8 mouse cellular contexts compared by ENCODE assay signal in the genomic region with DNA sequence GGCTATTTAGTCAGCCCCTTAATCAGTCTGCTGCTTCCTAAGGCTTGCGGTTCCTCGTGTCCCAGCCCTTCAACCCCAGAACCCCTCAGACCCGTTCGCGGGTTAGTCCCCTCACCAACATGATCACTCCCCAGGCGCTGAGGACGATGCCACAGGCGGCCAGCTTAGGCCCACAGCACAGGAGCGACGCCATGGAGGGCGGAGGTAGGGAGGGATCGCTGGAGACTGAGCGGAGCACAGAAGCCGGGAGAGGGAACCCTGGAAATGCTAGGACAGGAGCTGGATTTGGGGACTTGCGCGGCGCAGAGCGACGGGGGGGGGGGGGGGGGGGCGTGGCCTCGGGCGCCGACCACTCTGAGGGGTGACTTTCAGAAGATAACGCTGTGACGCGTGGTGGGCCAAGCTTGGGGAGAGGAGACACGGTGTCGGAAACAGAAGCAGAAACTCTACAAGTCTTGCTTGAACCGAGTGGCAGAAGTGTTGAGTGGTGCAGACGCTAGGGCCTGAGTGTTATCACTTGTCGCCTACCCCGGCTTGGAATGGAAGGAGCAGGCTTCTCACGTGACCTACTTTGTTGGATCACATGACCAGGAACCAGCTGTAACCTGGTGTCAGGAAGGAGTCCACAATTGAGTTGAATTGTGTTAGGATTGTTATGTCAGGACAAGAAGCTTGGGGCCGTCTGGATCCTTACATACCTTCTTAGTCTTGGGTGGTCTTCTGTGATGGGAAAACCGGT. TPM values are rescaled to one million over a fixed set of nuclear protein-coding genes. Genes with fewer than 3 reads are reported as not detected.
DNase-seq lines count a peak whose midpoint lies in the region; ATAC-seq lines count a peak whose summit lies in the region.

A gene (minus strand): TSS at position 290 of the 739 bp plus-strand sequence.
A gene (minus strand): TSS at position 302 of the 739 bp plus-strand sequence.

- no peaks in the 10 kb centered on the region for H3K9me3 ChIP-seq in hindbrain, embryonic 14.5 days (ENCODE audit: control insufficient read depth, low read length)

- peak within 1 kb of the TSS; percentile 74 for H3K9ac ChIP-seq in hindbrain, embryonic 14.5 days

- H3K27ac ChIP-seq in hindbrain, embryonic 14.5 days: peak within 1 kb of the TSS; percentile 95

- peak; percentile 90 for DNase-seq in Muller cell, postnatal 12 days (ENCODE audit: inconsistent ontology term)
- peak; percentile 93 for DNase-seq in cerebellum, adult 9-10 months
- peak; percentile 80 to 84 for DNase-seq in frontal cortex, postnatal 14 days (ENCODE audit: low spot score in 2 of 2)
- peak; percentile 87 for DNase-seq in hindbrain, embryonic 14.5 days (ENCODE audit: low spot score)
- DNase-seq in layer of hippocampus, postnatal 36 days: peak; percentile 83
- peak; percentile 89 for DNase-seq in lung, postnatal 25 days (ENCODE audit: low spot score)
- DNase-seq in retina, adult 2 months (ENCODE audit: low read depth, low spot score): peak; percentile 85
- DNase-seq in thymus, postnatal 25 days: peak; percentile 82

- H3K4me3 ChIP-seq in hindbrain, embryonic 14.5 days (replicated peaks; ENCODE audit: low read length): peak within 1 kb of the TSS; percentile 60

- H3K4me2 ChIP-seq in hindbrain, embryonic 14.5 days (replicated peaks): peak within 1 kb of the TSS; percentile 100

- ATAC-seq in hindbrain, embryonic 14.5 days (ENCODE audit: low FRiP score): peak; percentile 59

- peaks cover 34% of the 10 kb centered on the region for H3K4me1 ChIP-seq in hindbrain, embryonic 14.5 days (replicated peaks; ENCODE audit: control insufficient read depth, insufficient read depth, low read length)

- WGBS in hindbrain, embryonic 14.5 days: 0% methylated on average over 27 of the region's 35 CpGs

- H3K36me3 ChIP-seq in hindbrain, embryonic 14.5 days (replicated peaks; ENCODE audit: control insufficient read depth, insufficient read depth): peaks cover 13% of the 10 kb centered on the region

- no peaks in the 10 kb centered on the region for H3K27me3 ChIP-seq in hindbrain, embryonic 14.5 days (ENCODE audit: control insufficient read depth, insufficient read depth, low read length)

RNA-seq across cellular contexts. Expression of the first gene that starts in this region (rescaled TPM):
- polyA plus RNA-seq in hindbrain, embryonic 14.5 days (2014; fragmentation: Nextera tagmentation; extraction: Ambion mirVana): 12.6 and 15.9 TPM in 2 replicates
- total RNA-seq in layer of hippocampus, postnatal 36 days (2021): 1 to 10 TPM; 3.9 to 5.1 TPM

RNA-seq across cellular contexts. Expression of the second gene that starts in this region (rescaled TPM):
- polyA plus RNA-seq in hindbrain, embryonic 14.5 days (2014; fragmentation: Nextera tagmentation; extraction: Ambion mirVana): 342 and 388 TPM in 2 replicates
- 100 to 1,000 TPM; 242 to 288 TPM for total RNA-seq in layer of hippocampus, postnatal 36 days (2021)

Comparison
In these comparisons a context has a peak if more than half of its experiments do, and no peak if none do; other contexts are left out.
1. Peak in every context shown above with its lines: DNase-seq, ATAC-seq, H3K4me3 ChIP-seq and H3K27ac ChIP-seq.